Mouse (Mus musculus): ENCODE data around the gene Tprgl.

GRCm38 (mm10) chr4:154177257-154177656 is 16.8 kb upstream of the Tprgl start:
- TF ChIP-seq NELFE (IDR thresholded peaks at IDR 0.05; ENCODE audit: low read depth, low read length) = no peak
- no peak for TF ChIP-seq USF1 (IDR thresholded peaks at IDR 0.05; ENCODE audit: low read depth, low read length)
- no peak for TF ChIP-seq MYC (IDR thresholded peaks at IDR 0.05; ENCODE audit: low read depth, low read length)
- no peak for TF ChIP-seq MAX (IDR thresholded peaks at IDR 0.05; ENCODE audit: low read length)
- no peak for TF ChIP-seq HCFC1 (IDR thresholded peaks at IDR 0.05; ENCODE audit: low read depth, low read length)
- no peak for TF ChIP-seq CTCF (conservative IDR thresholded peaks at IDR 0.05 in 1 of 2, IDR thresholded peaks at IDR 0.05 in 1 of 2; ENCODE audit: low read depth in 2 of 2, low read length in 2 of 2)
- no peak for TF ChIP-seq CHD1 (IDR thresholded peaks at IDR 0.05; ENCODE audit: low read depth, low read length)
- no peak for TF ChIP-seq POLR2A (IDR thresholded peaks at IDR 0.05; ENCODE audit: low read depth, low read length)
- no peak for TF ChIP-seq TCF12 (IDR thresholded peaks at IDR 0.05; ENCODE audit: low read depth, low read length)
- TF ChIP-seq ZMIZ1 (IDR thresholded peaks at IDR 0.05; ENCODE audit: low read depth, low read length) = no peak
